Mouse (Mus musculus) cerebellum, postnatal 14 days (tissue): Measurements from ENCODE around the gene Spry1.
A peak's percentile ranks its signal among the peaks of the same experiment; 100 is the strongest.

Source experiments
- DNase-seq, 2 experiments: peaks; one replicate each; pipeline ENCODE4 v3.0.0; 2021; ENCODE audit warnings: mixed read lengths in 2 of 2

The Spry1 gene

GRCm38 (mm10) chr3:37641796-37642680, 2.3 kb downstream of the Spry1 start:
- DNase-seq = peak; percentile 25 to 29

GRCm38 (mm10) chr3:37642681-37643214, 3.0 kb downstream of the Spry1 start:
- no peak for DNase-seq

DNA sequence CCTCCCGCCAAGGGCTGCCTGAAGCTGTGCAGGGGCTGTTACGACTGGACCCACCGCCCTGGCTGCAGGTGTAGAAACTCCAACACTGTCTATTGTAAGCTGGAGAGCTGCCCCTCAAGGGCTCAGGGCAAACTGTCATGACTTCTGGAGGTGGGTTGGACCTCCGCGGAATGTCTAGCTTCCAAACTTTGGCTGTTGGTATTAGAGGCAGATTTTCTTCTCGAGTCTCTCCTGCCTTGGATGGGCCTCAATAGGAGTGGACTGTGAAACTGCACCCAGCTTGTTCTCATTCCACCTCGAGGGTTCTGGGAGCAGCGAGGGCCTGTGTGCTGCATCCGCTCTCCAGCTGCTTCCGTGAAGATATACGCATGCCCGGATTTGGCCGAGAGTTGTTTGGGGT, 3.7 kb downstream of the Spry1 start:
- DNase-seq = no peak

GRCm38 (mm10) chr3:37643903-37644302, 4.2 kb downstream of the Spry1 start:
- DNase-seq = no peak

- no peak for DNase-seq
Observed at GRCm38 (mm10) chr3:37645061-37645460, 5.3 kb downstream of the Spry1 start.

- DNase-seq = no peak
Observed at GRCm38 (mm10) chr3:37646221-37646620, 6.5 kb downstream of the Spry1 start.

DNA sequence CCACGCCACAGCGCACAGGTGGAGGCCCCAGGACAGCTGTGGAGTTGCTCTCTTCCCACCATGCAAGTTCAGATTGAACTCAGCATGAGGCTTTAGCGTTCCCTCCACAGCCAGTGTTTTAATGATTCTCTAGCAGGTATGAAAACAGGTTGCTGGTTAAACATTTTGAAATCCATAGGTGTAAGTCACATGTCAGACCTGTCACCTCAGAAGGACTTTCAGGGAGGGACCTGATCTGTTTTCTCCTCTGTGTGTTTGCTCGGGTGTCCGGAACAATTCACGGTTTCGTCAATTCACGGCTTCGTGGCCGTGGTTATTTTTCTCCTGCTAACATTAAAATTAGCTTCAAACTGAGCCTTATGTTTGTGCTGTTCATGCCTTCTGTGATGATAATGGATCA, 7.5 kb downstream of the Spry1 start:
- no peak for DNase-seq

DNA sequence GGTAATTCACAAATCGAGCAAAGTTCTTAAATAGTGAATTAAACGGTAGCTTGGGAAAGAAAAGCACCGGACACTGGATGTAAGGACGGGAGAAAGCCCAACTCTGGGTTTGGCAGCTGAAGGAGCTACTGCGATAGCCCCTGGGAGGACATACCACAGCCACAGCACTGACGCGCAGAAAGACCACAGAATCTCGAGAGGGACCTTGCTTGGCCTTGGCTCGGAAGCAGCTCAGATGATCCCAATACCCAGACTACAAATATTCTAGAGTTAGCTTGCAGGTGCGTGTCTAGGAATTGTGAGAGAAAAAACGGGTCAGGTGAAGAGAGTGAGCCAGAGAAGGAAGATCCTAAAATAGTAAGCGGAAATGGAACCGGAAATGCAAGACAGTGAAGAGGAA, 8.5 kb downstream of the Spry1 start:
- no peak for DNase-seq

DNA sequence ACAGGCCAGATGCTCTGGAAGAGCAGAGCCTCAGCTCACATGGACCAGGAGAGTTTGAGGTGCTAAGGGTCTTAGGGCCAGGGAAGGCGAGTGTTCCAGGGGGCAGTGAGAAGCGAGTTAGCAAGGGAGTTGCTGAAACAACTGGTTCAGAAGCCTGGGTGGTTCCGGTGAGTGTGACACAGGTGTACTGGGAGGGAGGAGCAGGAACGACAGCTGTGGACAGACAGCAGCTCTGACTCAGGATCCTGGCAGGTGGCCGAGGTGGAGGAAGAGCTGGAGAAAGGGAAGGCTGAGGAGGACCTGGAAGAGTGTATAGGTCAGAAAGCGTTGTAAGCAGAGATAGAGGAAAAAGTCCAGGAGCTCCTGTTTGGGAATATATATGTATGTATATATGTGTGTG, 9.5 kb downstream of the Spry1 start:
- no peak for DNase-seq

DNA sequence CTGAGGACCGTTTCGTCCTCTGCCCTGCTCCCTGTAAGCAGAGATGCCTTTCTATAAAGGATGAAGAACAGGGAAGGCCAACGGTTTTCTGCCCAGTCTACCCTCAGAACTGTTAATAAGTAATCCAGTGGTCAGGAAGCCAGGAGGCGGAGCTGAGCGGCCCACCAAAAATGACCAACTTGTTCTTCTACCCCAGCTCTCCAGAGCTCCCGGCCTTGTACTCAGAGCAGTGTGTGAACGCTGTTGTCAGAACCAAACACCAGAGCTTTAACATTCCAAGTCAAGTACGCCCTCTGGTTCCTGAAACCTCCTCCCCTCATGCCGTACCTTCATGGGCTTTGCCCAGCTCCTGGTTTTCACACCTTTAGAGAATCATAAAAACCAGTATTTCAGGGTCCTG, 12.8 kb downstream of the Spry1 start:
- DNase-seq = no peak

DNA sequence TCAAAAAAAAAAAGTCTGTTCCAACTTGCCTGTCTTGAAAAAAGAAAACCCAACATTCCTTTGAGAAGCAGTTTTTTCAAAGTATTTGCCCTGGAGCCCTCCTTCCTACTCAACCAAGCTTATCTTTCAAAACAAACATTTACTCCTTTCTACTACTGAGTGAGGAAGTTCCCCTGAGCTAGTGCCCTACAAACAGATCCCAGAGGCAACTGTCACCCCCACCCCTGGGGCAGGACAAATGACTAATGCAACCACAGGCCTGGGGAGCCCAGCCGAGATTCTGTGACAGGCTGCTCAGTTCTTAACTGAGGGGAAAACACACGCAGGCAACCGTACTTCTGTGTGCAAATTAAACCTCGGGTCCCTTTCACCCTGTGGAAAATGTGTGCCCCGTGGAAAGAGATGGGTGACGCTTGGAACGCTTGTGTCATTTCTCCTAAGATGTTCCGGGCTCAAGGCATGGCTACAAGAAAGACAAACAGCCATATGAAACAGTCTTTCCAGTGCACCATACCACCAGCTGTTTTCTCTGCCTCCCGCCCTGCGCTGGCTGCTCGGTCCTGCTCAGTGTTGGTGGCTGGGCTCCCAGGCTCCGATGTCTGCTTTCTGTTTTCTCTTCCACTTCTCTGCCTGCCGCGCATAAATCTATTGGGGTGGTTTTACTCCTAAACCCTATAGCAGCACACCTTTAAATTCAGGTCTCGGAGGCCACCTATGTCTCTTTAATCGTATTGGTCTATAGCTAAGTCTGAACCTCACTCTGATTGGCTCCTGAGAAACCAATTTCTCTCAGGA, 14.4 kb downstream of the Spry1 start:
- no peak for DNase-seq

DNA sequence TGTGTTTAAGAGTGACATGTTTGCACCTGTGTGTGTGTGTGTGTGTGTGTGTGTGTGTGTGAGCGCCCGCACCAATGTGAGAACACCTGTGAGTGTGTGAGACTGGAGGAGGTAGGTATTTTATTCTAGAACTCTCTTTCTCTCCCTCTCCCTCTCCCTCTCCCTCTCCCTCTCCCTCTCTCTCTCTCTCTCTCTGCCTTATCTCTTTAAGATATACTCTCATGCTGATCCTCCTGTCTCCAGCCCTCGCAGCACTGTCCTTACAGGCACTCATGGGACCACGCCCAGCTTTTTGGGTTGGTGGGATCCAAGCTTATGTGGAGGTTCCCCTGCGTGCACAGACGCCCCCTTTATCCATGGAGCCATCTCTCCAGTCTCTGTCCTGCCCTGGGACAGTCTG, 15.0 kb downstream of the Spry1 start:
- no peak for DNase-seq

DNA sequence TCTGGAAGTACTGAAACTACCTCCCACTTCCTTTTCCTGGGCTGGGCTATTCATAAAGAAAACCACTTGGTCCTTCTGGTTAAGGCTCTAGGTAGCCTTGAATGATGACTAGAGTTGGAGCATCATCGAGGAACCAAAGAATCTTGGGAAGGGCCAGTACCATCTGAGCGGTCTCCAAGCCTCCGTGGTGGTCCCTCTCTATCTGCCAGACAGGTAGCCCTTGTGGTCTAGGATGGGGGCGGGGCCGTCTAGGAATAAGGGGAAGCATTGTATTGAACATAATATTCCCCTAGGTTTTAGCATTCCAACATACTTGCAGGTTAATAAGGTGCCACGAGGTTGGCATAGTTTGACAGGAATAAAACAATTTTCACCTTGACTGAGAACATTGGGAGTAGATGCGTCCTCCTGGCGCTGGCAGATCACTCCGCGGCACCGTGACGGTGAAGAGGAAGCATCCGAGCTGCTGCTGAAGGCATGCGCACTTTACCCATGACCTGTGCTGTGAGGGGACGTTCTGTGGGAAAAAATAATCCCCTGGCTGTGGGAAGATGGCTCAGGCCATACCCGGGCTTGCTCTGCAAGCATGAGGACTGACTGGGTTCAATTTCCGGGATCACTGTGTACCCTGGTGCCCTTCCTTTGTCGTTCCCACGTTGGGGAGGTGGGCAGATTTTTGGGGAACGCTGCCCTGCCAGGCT, 16.3 kb downstream of the Spry1 start:
- DNase-seq = peak; percentile 62 to 64

GRCm38 (mm10) chr3:37657009-37657408, 17.3 kb downstream of the Spry1 start:
- DNase-seq = no peak

GRCm38 (mm10) chr3:37658155-37658554, 18.4 kb downstream of the Spry1 start:
- no peak for DNase-seq

- no peak for DNase-seq
Observed at GRCm38 (mm10) chr3:37659621-37660020, 19.9 kb downstream of the Spry1 start.

DNA sequence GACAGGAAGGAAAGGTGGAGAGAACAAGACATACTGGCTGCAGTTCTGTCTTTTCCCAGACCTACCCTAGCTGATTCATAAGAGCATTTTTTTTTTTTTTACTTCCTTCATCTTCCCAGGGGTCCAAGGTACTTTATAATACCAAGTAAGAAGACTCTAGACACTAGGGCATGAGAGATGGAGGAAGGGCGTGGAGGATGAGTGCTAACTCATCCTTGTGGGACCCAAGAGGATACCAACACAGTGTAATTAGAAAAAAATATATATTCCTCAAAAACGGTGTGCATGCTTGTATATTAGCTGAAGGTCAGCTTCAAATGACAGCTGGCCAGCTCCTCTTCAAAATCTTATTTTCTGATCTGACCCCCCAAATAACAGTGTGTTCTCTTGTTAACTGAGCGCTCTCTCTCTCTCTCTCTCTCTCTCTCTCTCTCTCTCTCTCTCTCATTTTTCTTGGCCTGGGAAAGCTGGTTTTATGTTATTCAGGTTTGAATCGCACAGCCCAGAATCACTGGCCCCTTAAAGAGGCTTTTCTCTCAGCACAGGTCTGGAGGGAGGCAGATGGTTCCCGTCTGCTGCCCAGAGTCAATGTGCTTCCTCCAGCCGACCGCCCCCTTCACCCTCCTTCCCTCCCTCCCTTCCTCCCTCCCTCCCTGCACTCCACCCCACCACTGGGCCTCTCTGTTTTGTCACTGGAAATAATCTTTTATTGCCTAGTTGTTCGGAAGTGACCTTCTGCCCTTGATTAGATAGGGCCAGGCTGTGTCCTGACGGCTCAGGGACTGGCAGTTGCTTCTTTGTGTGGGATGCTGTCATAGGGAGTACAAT, 26.8 kb downstream of the Spry1 start:
- DNase-seq = peak; percentile 35 to 57

GRCm38 (mm10) chr3:37667119-37667467, 27.3 kb downstream of the Spry1 start:
- no peak for DNase-seq

DNA sequence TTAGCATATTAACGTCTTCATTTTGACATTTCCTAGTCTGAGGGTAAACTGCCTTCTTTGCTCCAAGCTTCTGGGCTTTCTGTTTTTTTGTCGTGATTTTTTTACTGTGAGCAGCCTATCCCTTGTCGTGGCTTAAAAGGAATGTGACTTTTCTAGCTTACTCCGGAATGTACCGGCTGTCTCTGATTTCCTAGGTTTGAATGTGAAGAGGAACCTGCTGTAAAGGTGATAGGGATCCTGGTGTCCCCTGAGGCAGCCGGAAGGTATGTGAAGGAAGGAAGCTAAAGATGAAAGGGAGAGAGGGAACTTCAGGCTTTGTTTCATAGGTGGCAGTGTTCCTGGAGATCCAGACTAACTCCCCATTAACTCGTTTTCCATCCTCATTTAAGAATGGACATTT, 28.0 kb downstream of the Spry1 start:
- no peak for DNase-seq

- no peak for DNase-seq
Observed at GRCm38 (mm10) chr3:37668652-37669051, 28.9 kb downstream of the Spry1 start.

DNA sequence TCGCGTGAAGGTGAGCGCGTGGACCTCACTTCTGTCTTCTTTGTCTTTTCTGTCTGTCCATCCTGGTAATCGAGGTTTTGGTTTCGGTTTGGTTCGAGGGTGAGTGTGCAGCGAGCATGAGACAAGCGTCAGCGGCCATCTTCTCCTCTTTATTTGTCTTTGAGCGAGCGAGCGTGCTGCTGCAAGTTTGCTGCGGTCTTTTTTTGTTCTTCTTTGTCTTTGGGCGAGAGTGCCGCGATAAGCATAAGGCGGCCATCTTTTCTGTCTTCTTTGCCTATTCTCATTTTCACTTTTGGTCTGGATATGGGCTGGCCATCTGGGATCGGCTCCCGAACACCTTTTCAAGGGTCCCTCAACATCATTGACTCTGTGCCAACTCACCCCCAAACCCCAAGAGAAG, 29.4 kb downstream of the Spry1 start:
- no peak for DNase-seq
